Mouse (Mus musculus) thymus, postnatal 10 days (tissue): ENCODE measurements around the gene Mtmr11.
A peak's percentile ranks its signal among the peaks of the same experiment; 100 is the strongest.
"Not testable (repeated sequence)": the region's sequence is repeated elsewhere in the genome, so short reads cannot be mapped to it uniquely, and the experiment has no call there.

Experiments used
- DNase-seq, 2 experiments: peaks; one replicate each; pipeline ENCODE4 v3.0.0; 2021; ENCODE audit warnings: low spot score in 2 of 2

Mtmr11 gene

DNA sequence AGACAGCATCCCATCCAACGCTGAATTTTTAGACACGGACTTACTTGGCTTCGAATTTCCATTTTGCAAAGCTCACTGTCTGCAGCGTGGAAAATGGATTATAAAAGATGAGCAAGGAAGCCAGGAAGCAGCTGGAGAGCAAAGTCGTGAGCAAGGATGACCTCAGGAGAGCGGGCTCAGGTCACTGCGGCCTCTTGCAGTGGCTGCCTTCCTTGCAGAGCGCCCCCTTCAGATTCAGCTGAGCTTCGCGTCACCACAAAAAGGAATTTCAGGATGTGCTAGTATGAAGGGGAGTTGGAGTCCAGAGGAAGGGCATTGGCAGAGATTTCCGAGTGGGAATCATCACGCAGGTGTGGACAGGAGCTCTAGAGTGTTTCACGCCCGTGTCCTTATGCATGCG, 47.4 kb downstream of the Mtmr11 start:
- DNase-seq: no peak

DNA sequence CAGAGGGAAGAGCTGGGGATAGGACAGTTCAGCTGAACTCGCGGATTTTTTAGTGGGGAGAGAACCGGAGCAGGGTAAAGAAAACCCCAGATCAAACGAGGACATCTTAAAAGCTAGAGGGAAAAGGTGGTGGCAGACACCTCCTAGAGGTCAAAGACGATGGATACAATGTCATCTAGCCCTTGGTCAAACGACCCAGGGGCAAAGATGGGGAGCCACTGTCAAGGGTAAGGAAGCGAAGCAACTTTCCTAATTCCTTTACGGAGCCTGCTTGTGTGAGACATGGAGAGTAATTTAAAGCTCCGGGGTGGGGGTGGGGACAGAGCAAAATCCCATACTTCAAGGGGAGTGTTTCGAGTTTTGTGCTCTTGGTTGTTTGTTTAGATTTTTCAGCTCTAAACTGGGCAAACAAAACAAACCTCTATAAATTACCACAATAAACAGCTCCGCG, 57.4 kb downstream of the Mtmr11 start:
- DNase-seq: peak; percentile 36 to 46

DNA sequence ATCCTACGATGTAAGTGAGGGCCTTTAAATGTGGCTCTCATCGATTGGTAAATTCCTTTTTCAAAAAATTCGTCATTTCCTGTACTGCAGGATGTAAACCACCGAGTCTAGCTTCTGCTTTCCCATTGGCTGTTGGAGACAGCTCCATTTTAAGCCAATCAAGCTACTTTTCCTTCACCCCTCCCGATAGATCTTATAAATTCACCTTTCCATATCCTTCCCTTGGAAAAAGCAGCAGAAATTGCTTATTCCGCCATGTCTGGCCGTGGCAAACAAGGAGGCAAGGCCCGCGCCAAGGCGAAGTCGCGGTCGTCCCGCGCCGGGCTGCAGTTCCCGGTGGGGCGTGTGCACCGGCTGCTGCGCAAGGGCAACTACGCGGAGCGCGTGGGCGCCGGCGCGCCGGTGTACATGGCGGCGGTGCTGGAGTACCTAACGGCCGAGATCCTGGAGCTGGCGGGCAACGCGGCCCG, 57.9 kb downstream of the Mtmr11 start, which contains the start of the genes Bola1 and Hist2h2ab:
Gene Bola1, minus strand, starts transcription at position 49 of the 470 bp plus-strand sequence.
Gene Hist2h2ab, plus strand, starts transcription at position 205 of the 470 bp plus-strand sequence.
- peak; percentile 68 to 73 for DNase-seq

DNA sequence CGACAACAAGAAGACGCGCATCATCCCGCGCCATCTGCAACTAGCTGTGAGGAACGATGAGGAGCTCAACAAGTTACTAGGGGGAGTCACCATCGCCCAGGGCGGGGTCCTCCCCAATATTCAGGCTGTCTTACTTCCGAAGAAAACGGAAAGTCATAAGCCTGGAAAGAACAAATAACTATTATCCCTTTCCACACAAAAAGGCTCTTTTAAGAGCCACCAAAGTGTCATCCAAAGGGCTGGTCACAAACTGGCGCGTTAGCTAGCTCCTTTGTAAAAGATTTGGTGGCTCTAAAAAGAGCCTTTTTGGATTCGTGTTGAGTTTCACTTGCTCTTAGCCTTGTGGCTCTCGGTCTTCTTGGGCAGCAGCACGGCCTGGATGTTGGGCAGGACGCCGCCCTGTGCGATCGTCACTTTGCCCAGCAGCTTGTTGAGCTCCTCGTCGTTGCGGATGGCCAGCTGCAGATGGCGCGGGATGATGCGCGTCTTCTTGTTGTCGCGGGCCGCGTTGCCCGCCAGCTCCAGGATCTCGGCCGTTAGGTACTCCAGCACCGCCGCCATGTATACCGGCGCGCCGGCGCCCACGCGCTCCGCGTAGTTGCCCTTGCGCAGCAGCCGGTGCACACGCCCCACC, 58.4 kb downstream of the Mtmr11 start:
- not testable (repeated sequence) for DNase-seq

DNA sequence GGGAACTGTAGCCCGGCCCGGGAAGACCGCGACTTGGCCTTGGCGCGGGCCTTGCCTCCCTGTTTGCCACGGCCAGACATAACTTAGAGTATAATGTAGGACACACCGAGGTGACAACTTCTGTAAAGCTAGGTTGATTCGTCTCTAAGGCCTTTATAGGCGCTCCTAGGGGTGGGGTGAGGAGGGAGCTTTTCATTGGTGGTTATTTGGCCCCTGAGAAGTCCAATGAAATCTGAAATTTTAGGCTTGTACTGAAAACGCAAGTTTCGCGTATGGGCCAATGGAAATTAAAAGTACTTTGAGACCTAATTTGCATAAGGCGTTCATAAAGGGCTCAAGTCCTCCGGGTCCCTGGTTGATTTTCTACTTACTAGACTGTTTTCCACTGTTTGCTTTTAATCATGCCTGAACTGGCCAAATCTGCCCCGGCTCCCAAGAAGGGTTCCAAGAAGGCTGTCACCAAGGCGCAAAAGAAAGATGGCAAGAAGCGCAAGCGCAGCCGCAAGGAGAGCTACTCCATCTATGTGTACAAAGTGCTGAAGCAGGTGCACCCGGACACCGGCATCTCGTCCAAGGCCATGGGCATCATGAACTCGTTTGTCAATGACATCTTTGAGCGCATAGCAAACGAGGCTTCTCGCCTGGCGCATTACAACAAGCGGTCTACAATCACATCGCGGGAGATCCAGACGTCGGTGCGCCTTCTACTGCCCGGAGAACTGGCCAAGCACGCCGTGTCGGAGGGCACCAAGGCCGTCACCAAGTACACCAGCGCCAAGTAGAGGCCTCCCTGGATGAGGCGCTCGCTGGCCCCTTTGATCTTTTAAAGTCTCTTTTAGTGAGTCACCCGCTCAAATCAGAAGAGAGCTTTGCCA, 59.2 kb downstream of the Mtmr11 start, which contains the start of the genes Hist2h2ac and Hist2h2be:
Gene Hist2h2ac, minus strand, starts transcription at position 116 of the 875 bp plus-strand sequence.
Gene Hist2h2be, plus strand, starts transcription at position 355 of the 875 bp plus-strand sequence.
- DNase-seq: peak; percentile 91
